Mouse (Mus musculus): Measurements from ENCODE around the gene Atp6ap1l.

DNA sequence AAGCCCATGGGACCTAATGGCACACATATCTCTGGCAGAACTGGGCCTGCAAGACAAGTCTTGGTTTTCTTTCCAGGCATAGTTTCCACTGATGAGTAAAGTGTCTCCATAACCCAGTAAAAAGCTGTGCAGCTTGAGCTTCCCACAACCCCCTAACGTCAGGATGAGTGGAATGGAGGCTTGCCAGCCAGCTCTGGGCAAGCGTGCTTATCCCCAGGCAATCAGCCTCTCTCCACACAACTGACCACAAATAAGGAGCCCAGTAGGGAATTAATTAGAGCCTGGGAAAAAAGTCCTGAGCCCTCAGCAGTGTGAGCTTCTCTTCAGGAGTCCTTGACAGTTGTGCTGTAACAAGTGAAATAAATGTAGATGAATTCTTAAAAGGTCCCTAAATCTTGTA is 9.1 kb downstream of the Atp6ap1l start:
- no peak for TF ChIP-seq POLR2A (IDR thresholded peaks at IDR 0.05; ENCODE audit: borderline replicate concordance, extremely low read depth, low read depth, low read length)
- TF ChIP-seq CTCF (IDR thresholded peaks at IDR 0.05; ENCODE audit: insufficient read depth, low read length), result no peak
